Mouse (Mus musculus): ENCODE data around the gene Xpot. TPM values are rescaled to one million over a fixed set of nuclear protein-coding genes. Genes with fewer than 3 reads are reported as not detected.

Xpot gene
- polyA plus RNA-seq, 1 experiment = 35.3 TPM

DNA sequence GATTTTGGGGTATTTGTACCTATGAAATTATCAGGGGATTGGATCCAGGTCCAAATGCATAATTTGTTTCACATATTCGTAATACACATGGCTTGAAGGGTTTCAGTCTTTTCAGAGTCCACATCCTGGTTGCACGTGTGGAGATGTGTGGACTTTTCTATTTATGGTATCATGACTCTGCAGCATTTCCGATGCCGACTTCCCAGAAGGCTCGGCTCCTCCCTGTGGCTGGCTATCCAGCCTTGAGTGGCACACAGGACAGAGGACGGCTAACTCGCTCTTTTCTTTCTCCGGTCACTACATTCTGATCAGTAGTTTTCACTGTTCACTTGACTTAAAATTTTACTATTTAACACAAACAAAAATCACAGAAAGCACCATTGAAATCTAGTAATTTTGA lies 61.7 kb downstream of the Xpot start:
- Histone ChIP-seq H3K4me1 (ENCODE audit: control insufficient read depth, insufficient read depth, insufficient read length, low read length) (no peaks in the 10 kb centered on the region), H3K27ac (ENCODE audit: insufficient read depth, low read depth, low read length) (no peak overlapping the region), H3K27me3 (ENCODE audit: control insufficient read depth, insufficient read depth, low read length) (no peaks in the 10 kb centered on the region), H3K4me3 (ENCODE audit: low read depth, low read length) (no peak overlapping the region), H3K36me3 (ENCODE audit: control insufficient read depth, insufficient read depth, low read length) (peaks cover 62% of the 10 kb centered on the region)
- TF ChIP-seq CTCF (IDR thresholded peaks at IDR 0.05; ENCODE audit: extremely low read depth, insufficient read length, insufficient replicate concordance, low read depth, low read length) (no peak), POLR2A (IDR thresholded peaks at IDR 0.05; ENCODE audit: low read depth, low read length) (no peak)
- WGBS = 80% methylated on average over 8 of the region's 8 CpGs

DNA sequence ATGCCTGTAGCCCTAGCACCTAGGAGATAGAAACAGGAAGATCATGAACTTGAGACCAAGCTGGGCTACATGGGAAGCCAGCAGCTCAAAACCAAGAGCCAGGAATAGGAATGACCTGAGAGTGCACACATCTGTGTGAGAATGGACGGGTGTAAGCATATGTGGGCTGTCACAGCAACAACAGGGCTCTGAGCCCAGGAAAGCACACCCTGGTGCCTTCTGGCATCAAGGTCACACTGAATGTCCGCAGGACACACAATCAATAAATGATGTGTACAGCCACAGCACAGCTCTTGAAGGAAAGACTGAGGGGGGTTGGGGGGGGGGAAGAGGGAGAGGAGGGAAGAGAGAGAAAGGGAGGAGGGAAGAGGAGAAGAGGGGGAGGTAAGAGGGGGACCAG lies 67.9 kb downstream of the Xpot start:
- peaks cover 71% of the 10 kb centered on the region for H3K36me3 ChIP-seq (ENCODE audit: control insufficient read depth, insufficient read depth, low read length)
- WGBS = 73% methylated on average over 2 of the region's 2 CpGs

DNA sequence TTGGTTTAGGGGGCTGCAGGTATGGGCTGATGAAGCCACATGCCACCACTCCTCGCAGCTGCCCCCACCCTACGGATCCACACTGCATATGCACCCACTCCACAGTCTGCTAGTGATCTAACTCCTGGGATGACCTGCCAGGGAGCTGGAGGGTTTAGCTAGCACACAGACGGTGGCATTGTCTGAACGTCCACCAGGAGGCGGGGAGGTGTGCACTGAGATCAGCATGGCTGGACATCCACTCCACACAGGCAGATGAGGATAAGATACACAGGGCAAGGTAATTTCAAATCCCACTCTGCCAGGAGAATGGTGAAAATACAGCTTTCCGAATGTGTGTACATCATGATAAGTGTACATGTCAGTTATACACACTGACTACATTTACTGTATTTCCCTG lies 69.9 kb downstream of the Xpot start:
- WGBS = 76% methylated on average over 6 of the region's 6 CpGs
- Histone ChIP-seq H3K4me1 (ENCODE audit: control insufficient read depth, insufficient read depth, insufficient read length, low read length) (no peaks in the 10 kb centered on the region), H3K36me3 (ENCODE audit: control insufficient read depth, insufficient read depth, low read length) (peaks cover 74% of the 10 kb centered on the region)

More for the DNA sequence above, 67.9 kb downstream of the Xpot start:
- Histone ChIP-seq H3K27me3 (ENCODE audit: control insufficient read depth, insufficient read depth, low read length) (no peaks in the 10 kb centered on the region), H3K4me1 (ENCODE audit: control insufficient read depth, insufficient read depth, insufficient read length, low read length) (no peaks in the 10 kb centered on the region), H3K4me3 (ENCODE audit: low read depth, low read length) (no peak overlapping the region), H3K27ac (ENCODE audit: insufficient read depth, low read depth, low read length) (no peak overlapping the region)
- TF ChIP-seq CTCF (IDR thresholded peaks at IDR 0.05; ENCODE audit: extremely low read depth, insufficient read length, insufficient replicate concordance, low read depth, low read length) = no peak
- no peak for TF ChIP-seq POLR2A (IDR thresholded peaks at IDR 0.05; ENCODE audit: low read depth, low read length)

DNA sequence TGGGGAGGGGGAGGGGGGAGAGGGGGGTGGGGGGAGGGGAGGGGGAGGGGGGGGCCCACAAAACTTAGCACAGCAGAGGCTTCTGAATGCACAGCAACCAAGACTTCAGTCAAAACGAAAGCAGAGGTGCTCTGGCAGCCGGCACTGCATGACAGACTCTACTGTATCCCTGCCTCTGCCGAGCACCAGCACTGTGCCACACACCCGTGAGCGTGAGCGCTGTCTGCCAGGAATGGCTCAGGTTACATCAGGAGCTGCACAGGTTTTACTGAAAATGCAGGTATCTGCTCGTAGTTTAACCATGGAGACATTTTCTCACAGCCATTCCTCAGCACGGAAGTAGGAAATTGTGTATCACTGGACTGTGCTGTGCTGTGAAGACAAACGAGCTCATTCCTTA lies 75.8 kb downstream of the Xpot start:
- no peak for TF ChIP-seq CTCF (IDR thresholded peaks at IDR 0.05; ENCODE audit: extremely low read depth, insufficient read length, insufficient replicate concordance, low read depth, low read length)
- no peak for TF ChIP-seq POLR2A (IDR thresholded peaks at IDR 0.05; ENCODE audit: low read depth, low read length)
- Histone ChIP-seq H3K4me1 (ENCODE audit: control insufficient read depth, insufficient read depth, insufficient read length, low read length) (no peaks in the 10 kb centered on the region), H3K36me3 (ENCODE audit: control insufficient read depth, insufficient read depth, low read length) (peaks cover 79% of the 10 kb centered on the region), H3K4me3 (ENCODE audit: low read depth, low read length) (no peak overlapping the region), H3K27ac (ENCODE audit: insufficient read depth, low read depth, low read length) (no peak overlapping the region), H3K27me3 (ENCODE audit: control insufficient read depth, insufficient read depth, low read length) (no peaks in the 10 kb centered on the region)
- WGBS = 83% methylated on average over 9 of the region's 9 CpGs

More for the DNA sequence above, 69.9 kb downstream of the Xpot start:
- Histone ChIP-seq H3K27ac (ENCODE audit: insufficient read depth, low read depth, low read length) (no peak overlapping the region), H3K4me3 (ENCODE audit: low read depth, low read length) (no peak overlapping the region), H3K27me3 (ENCODE audit: control insufficient read depth, insufficient read depth, low read length) (no peaks in the 10 kb centered on the region)
- TF ChIP-seq POLR2A (IDR thresholded peaks at IDR 0.05; ENCODE audit: low read depth, low read length) (no peak), CTCF (IDR thresholded peaks at IDR 0.05; ENCODE audit: extremely low read depth, insufficient read length, insufficient replicate concordance, low read depth, low read length) (peak; percentile 26; the same call in 1 of the 2 replicates)

DNA sequence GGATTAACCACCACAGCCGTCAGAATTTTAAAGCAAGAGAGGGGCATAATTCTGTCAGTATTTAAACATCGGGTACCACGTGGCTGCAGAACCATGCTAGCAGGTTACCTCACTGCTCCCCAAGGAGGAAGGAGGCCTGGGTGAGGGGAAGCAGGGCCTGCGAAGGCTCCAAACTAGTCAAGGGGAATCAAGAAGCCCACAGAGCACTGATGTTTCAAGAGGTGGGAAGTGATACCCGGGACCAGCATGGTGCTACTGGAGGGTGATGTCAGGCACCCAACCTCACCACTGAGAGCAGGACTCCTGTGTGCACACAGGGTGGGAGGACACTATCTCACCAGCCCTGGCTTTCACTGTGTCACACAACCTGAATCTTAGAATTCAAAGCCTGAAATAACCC lies 76.5 kb downstream of the Xpot start:
- Histone ChIP-seq H3K27me3 (ENCODE audit: control insufficient read depth, insufficient read depth, low read length) (no peaks in the 10 kb centered on the region), H3K4me3 (ENCODE audit: low read depth, low read length) (no peak overlapping the region), H3K4me1 (ENCODE audit: control insufficient read depth, insufficient read depth, insufficient read length, low read length) (no peaks in the 10 kb centered on the region), H3K36me3 (ENCODE audit: control insufficient read depth, insufficient read depth, low read length) (peaks cover 77% of the 10 kb centered on the region), H3K27ac (ENCODE audit: insufficient read depth, low read depth, low read length) (no peak overlapping the region)
- TF ChIP-seq CTCF (IDR thresholded peaks at IDR 0.05; ENCODE audit: extremely low read depth, insufficient read length, insufficient replicate concordance, low read depth, low read length) (no peak), POLR2A (IDR thresholded peaks at IDR 0.05; ENCODE audit: low read depth, low read length) (no peak)
- WGBS = 79% methylated on average over 5 of the region's 5 CpGs

DNA sequence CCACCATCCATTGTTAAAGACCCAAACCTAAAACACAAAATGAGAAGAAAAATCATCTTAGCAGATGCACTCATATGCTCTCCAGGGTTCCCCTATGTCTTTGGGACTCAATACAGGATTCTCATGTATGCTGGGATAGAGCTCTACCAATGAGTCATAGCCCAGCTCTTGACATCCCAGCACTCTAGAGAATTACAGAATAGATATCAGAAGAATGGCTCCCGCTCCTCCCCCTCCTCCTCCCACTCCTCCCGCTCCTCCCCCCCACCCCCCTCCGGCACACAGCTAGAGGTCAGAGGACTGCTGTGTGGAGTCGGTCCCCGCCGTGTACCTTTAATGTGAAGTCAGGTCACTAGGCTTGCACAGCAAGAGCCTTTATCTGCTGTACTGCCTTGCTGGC lies 79.0 kb downstream of the Xpot start:
- Histone ChIP-seq H3K27me3 (ENCODE audit: control insufficient read depth, insufficient read depth, low read length) (no peaks in the 10 kb centered on the region), H3K27ac (ENCODE audit: insufficient read depth, low read depth, low read length) (no peak overlapping the region), H3K36me3 (ENCODE audit: control insufficient read depth, insufficient read depth, low read length) (peaks cover 56% of the 10 kb centered on the region), H3K4me3 (ENCODE audit: low read depth, low read length) (no peak overlapping the region), H3K4me1 (ENCODE audit: control insufficient read depth, insufficient read depth, insufficient read length, low read length) (no peaks in the 10 kb centered on the region)
- no peak for TF ChIP-seq POLR2A (IDR thresholded peaks at IDR 0.05; ENCODE audit: low read depth, low read length)
- TF ChIP-seq CTCF (IDR thresholded peaks at IDR 0.05; ENCODE audit: extremely low read depth, insufficient read length, insufficient replicate concordance, low read depth, low read length) = no peak
- 94% methylated on average over 6 of the region's 6 CpGs for WGBS

DNA sequence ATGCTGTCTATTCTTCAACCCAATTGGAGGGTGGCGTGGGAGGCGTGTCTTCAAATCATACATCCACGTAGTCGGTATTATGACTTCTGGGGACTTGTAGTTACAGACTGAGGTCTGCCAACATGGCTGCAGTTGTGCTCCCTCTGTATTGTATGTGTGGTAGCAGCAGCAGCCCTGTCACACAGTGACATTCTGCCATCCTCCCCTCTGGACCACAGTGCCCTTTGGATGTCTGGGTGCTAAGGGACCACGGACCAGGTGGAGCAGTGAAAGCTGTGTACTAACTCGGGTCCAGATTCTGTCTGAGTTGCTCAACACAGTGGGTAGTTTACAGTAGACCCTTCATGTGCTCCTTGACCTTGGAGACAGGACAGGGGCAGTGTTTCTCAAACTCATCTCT lies 82.6 kb downstream of the Xpot start:
- TF ChIP-seq CTCF (IDR thresholded peaks at IDR 0.05; ENCODE audit: extremely low read depth, insufficient read length, insufficient replicate concordance, low read depth, low read length) (no peak), POLR2A (IDR thresholded peaks at IDR 0.05; ENCODE audit: low read depth, low read length) (no peak)
- 90% methylated on average over 6 of the region's 6 CpGs for WGBS

DNA sequence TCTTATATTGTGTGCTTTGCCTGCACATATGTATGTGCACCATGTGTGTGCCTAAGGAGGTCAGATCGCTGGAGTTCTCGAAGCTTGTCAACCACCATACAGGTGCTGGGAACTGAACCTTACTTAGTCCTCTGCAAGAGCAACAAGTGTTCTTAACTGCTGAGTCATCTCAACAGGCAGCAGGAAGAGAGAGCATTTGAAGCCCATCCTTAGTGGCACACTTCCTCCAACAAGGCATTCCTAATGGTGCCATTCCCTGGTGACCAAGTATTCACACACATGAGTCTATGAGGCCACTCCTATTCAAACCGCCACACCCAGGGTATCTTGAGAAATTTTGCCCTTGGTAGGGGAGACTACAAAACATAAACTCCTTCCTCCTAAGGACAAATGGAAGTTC lies 84.0 kb downstream of the Xpot start:
- Histone ChIP-seq H3K36me3 (ENCODE audit: control insufficient read depth, insufficient read depth, low read length) (peaks cover 17% of the 10 kb centered on the region), H3K4me3 (ENCODE audit: low read depth, low read length) (no peak overlapping the region), H3K4me1 (ENCODE audit: control insufficient read depth, insufficient read depth, insufficient read length, low read length) (no peaks in the 10 kb centered on the region), H3K27me3 (ENCODE audit: control insufficient read depth, insufficient read depth, low read length) (no peaks in the 10 kb centered on the region), H3K27ac (ENCODE audit: insufficient read depth, low read depth, low read length) (no peak overlapping the region)
- WGBS = 77% methylated on average over 3 of the region's 3 CpGs
- TF ChIP-seq POLR2A (IDR thresholded peaks at IDR 0.05; ENCODE audit: low read depth, low read length) = no peak
- TF ChIP-seq CTCF (IDR thresholded peaks at IDR 0.05; ENCODE audit: extremely low read depth, insufficient read length, insufficient replicate concordance, low read depth, low read length) = no peak

More for the DNA sequence above, 82.6 kb downstream of the Xpot start:
- no peaks in the 10 kb centered on the region for H3K27me3 ChIP-seq (ENCODE audit: control insufficient read depth, insufficient read depth, low read length)
- peaks cover 23% of the 10 kb centered on the region for H3K36me3 ChIP-seq (ENCODE audit: control insufficient read depth, insufficient read depth, low read length)
- no peak overlapping the region for H3K4me3 ChIP-seq (ENCODE audit: low read depth, low read length)
- H3K27ac ChIP-seq (ENCODE audit: insufficient read depth, low read depth, low read length) = no peak overlapping the region
- no peaks in the 10 kb centered on the region for H3K4me1 ChIP-seq (ENCODE audit: control insufficient read depth, insufficient read depth, insufficient read length, low read length)

Other genes with a start within 250 kb of the Xpot start
- gene Rassf3, start 150.0 kb downstream of the Xpot start, polyA plus RNA-seq (2012; rRNA removed) = 16.5 and 25.8 TPM in 2 replicates
- gene Tbk1, start 39.5 kb downstream of the Xpot start, polyA plus RNA-seq (2012; rRNA removed) = 4.1 and 10.2 TPM in 2 replicates
- gene D930020B18Rik, start 15.3 kb upstream of the Xpot start, polyA plus RNA-seq (2012; rRNA removed) = 0.23 and 0.62 TPM in 2 replicates
- gene BC048403, start 113.6 kb upstream of the Xpot start, polyA plus RNA-seq (2012; rRNA removed) = 2.0 and 2.6 TPM in 2 replicates